ENCODE assay signal across 10 mouse cellular contexts in the genomic region with DNA sequence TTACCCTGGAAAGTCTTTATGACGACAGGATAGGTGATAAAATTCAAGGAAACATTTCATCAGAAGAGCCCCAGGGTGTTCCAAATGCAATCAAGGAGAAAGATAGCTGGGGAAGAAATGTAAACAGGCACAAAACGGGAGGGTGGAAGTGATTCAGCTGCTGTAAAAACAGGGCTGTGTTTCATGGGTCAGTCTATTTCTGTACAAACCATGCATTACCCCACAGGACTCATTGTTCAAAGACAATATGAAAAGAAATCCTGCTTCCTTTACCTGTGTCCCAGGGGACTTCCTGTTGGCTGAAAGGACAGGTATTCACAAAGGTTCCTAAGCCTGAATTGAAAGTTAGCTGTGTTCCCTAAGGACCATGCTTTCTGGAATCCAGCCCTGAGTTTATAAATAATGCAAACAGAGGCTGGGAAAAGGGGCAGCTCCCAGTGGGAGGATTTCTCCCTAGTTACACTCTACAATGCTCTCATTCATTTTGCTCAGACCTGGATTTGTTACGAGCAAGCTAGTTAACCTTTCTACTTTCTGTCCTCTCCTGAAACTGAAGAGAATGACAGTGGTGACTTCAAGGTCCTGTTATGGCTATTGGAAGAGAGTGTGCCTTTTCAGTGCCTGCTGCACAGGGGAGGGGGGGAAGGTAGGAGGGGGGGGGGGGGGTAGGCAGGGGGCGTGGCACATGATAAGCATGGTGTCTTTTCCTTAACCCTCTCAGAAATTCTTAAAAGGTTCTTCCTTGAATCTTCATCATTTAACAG. TPM values are rescaled to one million over a fixed set of nuclear protein-coding genes. Genes with fewer than 3 reads are reported as not detected.
DNase-seq lines count a peak whose midpoint lies in the region; ATAC-seq and TF ChIP-seq lines count a peak whose summit lies in the region.
"Had no signal": no experiment of that assay in that cellular context is flagged by ENCODE, and none has a peak within 500 bp of the region (broad histone marks: within the 10 kb centered on the region; RNA-seq: fewer than 3 reads in every experiment).

No protein-coding gene starts in this region.

- WGBS in kidney, postnatal 0 days: 17% methylated on average over 4 of the region's 4 CpGs
- 10% methylated on average over 3 of the region's 4 CpGs for WGBS in heart, postnatal 0 days
- 26% methylated on average over 4 of the region's 4 CpGs for WGBS in neural tube, embryonic 12.5 days
- WGBS in liver, embryonic 12.5 days (ENCODE audit: insufficient replicate concordance): 27% methylated on average over 4 of the region's 4 CpGs

- no peaks in the 10 kb centered on the region for H3K9me3 ChIP-seq in kidney, postnatal 0 days (replicated peaks; ENCODE audit: low read length)
- H3K9me3 ChIP-seq in heart, postnatal 0 days (replicated peaks; ENCODE audit: control insufficient read depth, low read length): no peaks in the 10 kb centered on the region
- no peaks in the 10 kb centered on the region for H3K9me3 ChIP-seq in neural tube, embryonic 12.5 days
- no peaks in the 10 kb centered on the region for H3K9me3 ChIP-seq in liver, embryonic 12.5 days (replicated peaks)
- H3K9me3 ChIP-seq: embryonic facial prominence, embryonic 12.5 days had no signal

- no peaks in the 10 kb centered on the region for H3K36me3 ChIP-seq in kidney, postnatal 0 days (ENCODE audit: insufficient read depth, low read length)
- no peaks in the 10 kb centered on the region for H3K36me3 ChIP-seq in heart, postnatal 0 days (replicated peaks; ENCODE audit: control insufficient read depth, insufficient read depth, low read length)
- no peaks in the 10 kb centered on the region for H3K36me3 ChIP-seq in neural tube, embryonic 12.5 days
- H3K36me3 ChIP-seq in liver, embryonic 12.5 days: no peaks in the 10 kb centered on the region
- H3K36me3 ChIP-seq: embryonic facial prominence, embryonic 12.5 days had no signal

- no peak overlapping the region for H3K4me3 ChIP-seq in kidney, postnatal 0 days (replicated peaks; ENCODE audit: low read depth, low read length)
- H3K4me3 ChIP-seq in heart, postnatal 0 days (ENCODE audit: low read depth, low read length): no peak overlapping the region
- H3K4me3 ChIP-seq in neural tube, embryonic 12.5 days: no peak overlapping the region
- H3K4me3 ChIP-seq in liver, embryonic 12.5 days: no peak overlapping the region
- H3K4me3 ChIP-seq: embryonic facial prominence, embryonic 12.5 days had no signal

- 0 out of 2 replicates have a peak overlapping the region, but pooled peaks have one; percentile 1 for H3K27ac ChIP-seq in kidney, postnatal 0 days
- H3K27ac ChIP-seq in heart, postnatal 0 days (ENCODE audit: low read depth): peak overlapping the region; percentile 66
- no peak overlapping the region for H3K27ac ChIP-seq in neural tube, embryonic 12.5 days
- no peak overlapping the region for H3K27ac ChIP-seq in liver, embryonic 12.5 days
- H3K27ac ChIP-seq: embryonic facial prominence, embryonic 12.5 days; macrophage had no signal

- peaks cover 4% of the 10 kb centered on the region; the same call in 1 of the 2 replicates for H3K4me1 ChIP-seq in kidney, postnatal 0 days (replicated peaks; ENCODE audit: insufficient read depth, low read length)
- peaks cover 17% of the 10 kb centered on the region for H3K4me1 ChIP-seq in heart, postnatal 0 days (ENCODE audit: control insufficient read depth, insufficient read depth)
- peaks cover 8% of the 10 kb centered on the region for H3K4me1 ChIP-seq in neural tube, embryonic 12.5 days
- H3K4me1 ChIP-seq in liver, embryonic 12.5 days: no peaks in the 10 kb centered on the region

- TF ChIP-seq CTCF in kidney, postnatal 0 days (IDR thresholded peaks at IDR 0.05; ENCODE audit: low read depth): no peak
- no peak for TF ChIP-seq CTCF in heart, postnatal 0 days (IDR thresholded peaks at IDR 0.05; ENCODE audit: low read depth)

- DNase-seq in kidney, postnatal 0 days (ENCODE audit: low spot score): peak; percentile 51
- no peak for DNase-seq in kidney, postnatal 4 days
- DNase-seq in fat pad, adult 2 months (ENCODE audit: extremely low read depth, low read depth, low spot score): peak; percentile 49
- peak; percentile 51 for DNase-seq in heart, postnatal 0 days (ENCODE audit: low spot score)
- DNase-seq in yolk sac, embryonic 10.5 days (ENCODE audit: low spot score): no peak
- no peak for DNase-seq in B cell, adult 2 months

- TF ChIP-seq EP300 in heart, postnatal 0 days (IDR thresholded peaks at IDR 0.05; ENCODE audit: low read depth): no peak; the same call in 1 of the 2 replicates

- no peaks in the 10 kb centered on the region; the same call in 1 of the 2 replicates for H3K27me3 ChIP-seq in kidney, postnatal 0 days (ENCODE audit: insufficient read depth, low read length)
- H3K27me3 ChIP-seq in heart, postnatal 0 days (ENCODE audit: control insufficient read depth, insufficient read depth, low read length): no peaks in the 10 kb centered on the region
- H3K27me3 ChIP-seq in neural tube, embryonic 12.5 days (replicated peaks): no peaks in the 10 kb centered on the region
- peaks cover 14% of the 10 kb centered on the region; the same call in 1 of the 2 replicates for H3K27me3 ChIP-seq in liver, embryonic 12.5 days (replicated peaks)
- H3K27me3 ChIP-seq: embryonic facial prominence, embryonic 12.5 days had no signal

- ATAC-seq in kidney, postnatal 0 days (replicated peaks; ENCODE audit: low FRiP score, low read depth): no peak
- ATAC-seq in heart, postnatal 0 days (ENCODE audit: insufficient read depth, low read depth): peak; percentile 51; the same call in 1 of the 2 replicates
- ATAC-seq in neural tube, embryonic 12.5 days (ENCODE audit: low FRiP score, low read depth): peak; percentile 48; the same call in 1 of the 2 replicates
- no peak for ATAC-seq in liver, embryonic 12.5 days

- no peak overlapping the region for H3K9ac ChIP-seq in kidney, postnatal 0 days (ENCODE audit: low read depth, low read length)
- no peak overlapping the region for H3K9ac ChIP-seq in heart, postnatal 0 days (replicated peaks; ENCODE audit: low read depth, low read length)
- no peak overlapping the region for H3K9ac ChIP-seq in neural tube, embryonic 12.5 days
- no peak overlapping the region for H3K9ac ChIP-seq in liver, embryonic 12.5 days
- H3K9ac ChIP-seq: embryonic facial prominence, embryonic 12.5 days had no signal

- H3K4me2 ChIP-seq in kidney, postnatal 0 days (ENCODE audit: low read length): no peak overlapping the region
- peak overlapping the region; percentile 39 for H3K4me2 ChIP-seq in heart, postnatal 0 days (ENCODE audit: low read depth, low read length)
- H3K4me2 ChIP-seq in neural tube, embryonic 12.5 days (replicated peaks): 0 out of 2 replicates have a peak overlapping the region, but pooled peaks have one; percentile 1
- no peak overlapping the region for H3K4me2 ChIP-seq in liver, embryonic 12.5 days
- H3K4me2 ChIP-seq: embryonic facial prominence, embryonic 12.5 days had no signal

RNA-seq across cellular contexts. Expression of gene Cradd, which starts 13.0 kb away (rescaled TPM):
- polyA plus RNA-seq in kidney, postnatal 0 days (2015; fragmentation: Nextera tagmentation; extraction: Ambion mirVana): 10.3 and 10.5 TPM in 2 replicates
- total RNA-seq in heart, postnatal 0 days (2014; rRNA removed; ENCODE audit: low replicate concordance): 20.1 and 21.1 TPM in 2 replicates
- 11.6 and 12.2 TPM in 2 replicates for polyA plus RNA-seq in heart, postnatal 0 days (2015; fragmentation: Nextera tagmentation; extraction: Ambion mirVana)
- 12.4 and 14.4 TPM in 2 replicates for polyA plus RNA-seq in neural tube, embryonic 12.5 days (2016; fragmentation: Nextera tagmentation; extraction: Ambion mirVana)
- 5.0 and 5.1 TPM in 2 replicates for polyA plus RNA-seq in liver, embryonic 12.5 days (2016; fragmentation: Nextera tagmentation; extraction: Ambion mirVana)

Comparison
In these comparisons a context has a peak if more than half of its experiments do, and no peak if none do; other contexts are left out.
1. DNase-seq: peak in kidney, postnatal 0 days (single experiment), fat pad, adult 2 months (single experiment) and heart, postnatal 0 days (single experiment); none in kidney, postnatal 4 days (0 of 2), yolk sac, embryonic 10.5 days (single experiment) and B cell, adult 2 months (0 of 2).
2. ATAC-seq: peak in heart, postnatal 0 days (single experiment) and neural tube, embryonic 12.5 days (single experiment); none in kidney, postnatal 0 days (single experiment) and liver, embryonic 12.5 days (single experiment).
3. H3K27ac ChIP-seq: peak in kidney, postnatal 0 days (single experiment) and heart, postnatal 0 days (single experiment); none in neural tube, embryonic 12.5 days (single experiment) and liver, embryonic 12.5 days (single experiment).
4. H3K4me2 ChIP-seq: peak in heart, postnatal 0 days (single experiment) and neural tube, embryonic 12.5 days (single experiment); none in kidney, postnatal 0 days (single experiment) and liver, embryonic 12.5 days (single experiment).